ENCODE assay signal across 13 mouse cellular contexts in genomic region chr16:36877316-36877715, GRCm38 (mm10). TPM values are rescaled to one million over a fixed set of nuclear protein-coding genes. Genes with fewer than 3 reads are reported as not detected.
DNase-seq lines count a peak whose midpoint lies in the region; ATAC-seq lines count a peak whose summit lies in the region.
"Had no signal": no experiment of that assay in that cellular context is flagged by ENCODE, and none has a peak within 500 bp of the region (broad histone marks: within the 10 kb centered on the region; RNA-seq: fewer than 3 reads in every experiment).

No protein-coding gene starts in this region.

- H3K27me3 ChIP-seq in hindbrain, embryonic 11.5 days (ENCODE audit: control insufficient read depth, insufficient read depth, low read length): no peaks in the 10 kb centered on the region
- no peaks in the 10 kb centered on the region for H3K27me3 ChIP-seq in hindbrain, embryonic 14.5 days (ENCODE audit: control insufficient read depth, insufficient read depth, low read length)
- H3K27me3 ChIP-seq in forebrain, embryonic 10.5 days (ENCODE audit: poor library complexity, severe bottlenecking): no peaks in the 10 kb centered on the region
- H3K27me3 ChIP-seq: midbrain, embryonic 12.5 days had no signal

- intact Hi-C loops in gastrocnemius, postnatal 14 days (cut with DNase I; ENCODE audit: low total_unique reads): no loop called here

- 0 out of 2 replicates have a peak, but pooled peaks cover 2% of the 10 kb centered on the region for H3K4me1 ChIP-seq in hindbrain, embryonic 11.5 days (replicated peaks; ENCODE audit: control insufficient read depth, insufficient read depth, low read length)
- H3K4me1 ChIP-seq in hindbrain, embryonic 14.5 days (replicated peaks; ENCODE audit: control insufficient read depth, insufficient read depth, low read length): peaks cover 13% of the 10 kb centered on the region
- H3K4me1 ChIP-seq in forebrain, embryonic 10.5 days: peaks cover 17% of the 10 kb centered on the region

- peak; percentile 13 for DNase-seq in hindbrain, embryonic 11.5 days (ENCODE audit: low spot score)
- DNase-seq in hindbrain, embryonic 14.5 days (ENCODE audit: low spot score): no peak
- DNase-seq in retina, embryonic 14.5 days (ENCODE audit: low spot score): peak; percentile 11
- DNase-seq in retina, postnatal 1 day: no peak
- DNase-seq in adipocyte (ENCODE audit: low spot score): peak; percentile 45
- peak; percentile 46 for DNase-seq in thymus, postnatal 14 days
- no peak for DNase-seq in forebrain, embryonic 10.5 days (ENCODE audit: extremely low spot score, low spot score)
- DNase-seq in gastrocnemius, postnatal 14 days: no peak
- DNase-seq: cerebellum, postnatal 25 days; layer of hippocampus, postnatal 36 days had no signal

- no peak overlapping the region for H3K4me2 ChIP-seq in hindbrain, embryonic 11.5 days (replicated peaks; ENCODE audit: low read depth, low read length)
- no peak overlapping the region for H3K4me2 ChIP-seq in hindbrain, embryonic 14.5 days (replicated peaks)
- H3K4me2 ChIP-seq: midbrain, embryonic 12.5 days had no signal

- ATAC-seq in hindbrain, embryonic 11.5 days (ENCODE audit: low FRiP score): no peak
- ATAC-seq in hindbrain, embryonic 14.5 days (ENCODE audit: low FRiP score): no peak
- ATAC-seq: intestine, embryonic 16.5 days had no signal

- H3K27ac ChIP-seq in hindbrain, embryonic 11.5 days (ENCODE audit: low read depth, low read length): no peak overlapping the region
- no peak overlapping the region for H3K27ac ChIP-seq in hindbrain, embryonic 14.5 days
- no peak overlapping the region for H3K27ac ChIP-seq in forebrain, embryonic 10.5 days
- H3K27ac ChIP-seq: midbrain, embryonic 12.5 days had no signal

- WGBS in hindbrain, embryonic 11.5 days: 76% methylated on average over 5 of the region's 5 CpGs
- 76% methylated on average over 5 of the region's 5 CpGs for WGBS in hindbrain, embryonic 14.5 days
- WGBS in forebrain, embryonic 10.5 days: 75% methylated on average over 5 of the region's 5 CpGs

- no peak overlapping the region for H3K9ac ChIP-seq in hindbrain, embryonic 11.5 days (ENCODE audit: low read depth, low read length)
- no peak overlapping the region for H3K9ac ChIP-seq in hindbrain, embryonic 14.5 days
- H3K9ac ChIP-seq: midbrain, embryonic 12.5 days had no signal

- no peaks in the 10 kb centered on the region for H3K9me3 ChIP-seq in hindbrain, embryonic 11.5 days (ENCODE audit: control insufficient read depth, low read length)
- no peaks in the 10 kb centered on the region for H3K9me3 ChIP-seq in hindbrain, embryonic 14.5 days (ENCODE audit: control insufficient read depth, low read length)
- H3K9me3 ChIP-seq in forebrain, embryonic 10.5 days: no peaks in the 10 kb centered on the region
- H3K9me3 ChIP-seq: G1E; midbrain, embryonic 12.5 days had no signal

- H3K4me3 ChIP-seq in hindbrain, embryonic 11.5 days (ENCODE audit: low read depth, low read length): no peak overlapping the region
- H3K4me3 ChIP-seq in hindbrain, embryonic 14.5 days (replicated peaks; ENCODE audit: low read length): no peak overlapping the region
- H3K4me3 ChIP-seq in forebrain, embryonic 10.5 days: no peak overlapping the region
- H3K4me3 ChIP-seq: midbrain, embryonic 12.5 days had no signal

- H3K36me3 ChIP-seq in hindbrain, embryonic 11.5 days (ENCODE audit: control insufficient read depth, insufficient read depth, low read length): no peaks in the 10 kb centered on the region; the same call in 1 of the 2 replicates
- peaks cover 9% of the 10 kb centered on the region for H3K36me3 ChIP-seq in hindbrain, embryonic 14.5 days (replicated peaks; ENCODE audit: control insufficient read depth, insufficient read depth)
- H3K36me3 ChIP-seq in forebrain, embryonic 10.5 days (replicated peaks): peaks cover 8% of the 10 kb centered on the region

RNA-seq across cellular contexts. Expression of gene Golgb1, which starts 2.4 kb away (rescaled TPM):
- 81.0 and 91.0 TPM in 2 replicates for polyA plus RNA-seq in hindbrain, embryonic 11.5 days (2014; fragmentation: Nextera tagmentation; extraction: Ambion mirVana)
- 63.0 and 86.1 TPM in 2 replicates for polyA plus RNA-seq in hindbrain, embryonic 14.5 days (2014; fragmentation: Nextera tagmentation; extraction: Ambion mirVana)
- polyA plus RNA-seq in forebrain, embryonic 10.5 days (2016; fragmentation: Nextera tagmentation; extraction: Ambion mirVana): 71.8 and 76.2 TPM in 2 replicates
- 10 to 100 TPM; 19.4 to 21.8 TPM for total RNA-seq in gastrocnemius, postnatal 14 days (2021)

RNA-seq across cellular contexts. Expression of gene Eaf2, which starts 2.5 kb away (rescaled TPM):
- polyA plus RNA-seq in hindbrain, embryonic 11.5 days (2014; fragmentation: Nextera tagmentation; extraction: Ambion mirVana): 1.3 and 1.5 TPM in 2 replicates
- polyA plus RNA-seq in hindbrain, embryonic 14.5 days (2014; fragmentation: Nextera tagmentation; extraction: Ambion mirVana): 0.27 and 0.89 TPM in 2 replicates
- 1.7 and 1.8 TPM in 2 replicates for polyA plus RNA-seq in forebrain, embryonic 10.5 days (2016; fragmentation: Nextera tagmentation; extraction: Ambion mirVana)
- total RNA-seq in gastrocnemius, postnatal 14 days (2021): under 1 TPM in 1 of 2 experiments, not detected in 1; 0.45 TPM

RNA-seq across cellular contexts. Expression of gene Iqcb1, which starts 49.1 kb away (rescaled TPM):
- 73.3 and 74.3 TPM in 2 replicates for polyA plus RNA-seq in hindbrain, embryonic 11.5 days (2014; fragmentation: Nextera tagmentation; extraction: Ambion mirVana)
- polyA plus RNA-seq in hindbrain, embryonic 14.5 days (2014; fragmentation: Nextera tagmentation; extraction: Ambion mirVana): 61.5 and 62.4 TPM in 2 replicates
- 64.6 and 67.8 TPM in 2 replicates for polyA plus RNA-seq in forebrain, embryonic 10.5 days (2016; fragmentation: Nextera tagmentation; extraction: Ambion mirVana)
- total RNA-seq in gastrocnemius, postnatal 14 days (2021): 1 to 10 TPM; 5.6 to 6.1 TPM

RNA-seq across cellular contexts. Expression of gene Hcls1, which starts 57.5 kb away (rescaled TPM):
- 0.79 and 1.3 TPM in 2 replicates for polyA plus RNA-seq in hindbrain, embryonic 11.5 days (2014; fragmentation: Nextera tagmentation; extraction: Ambion mirVana)
- 0.73 and 0.99 TPM in 2 replicates for polyA plus RNA-seq in hindbrain, embryonic 14.5 days (2014; fragmentation: Nextera tagmentation; extraction: Ambion mirVana)
- polyA plus RNA-seq in forebrain, embryonic 10.5 days (2016; fragmentation: Nextera tagmentation; extraction: Ambion mirVana): 1.7 and 2.9 TPM in 2 replicates
- 1 to 10 TPM; 4.7 to 5.5 TPM for total RNA-seq in gastrocnemius, postnatal 14 days (2021)

Comparison
In these comparisons a context has a peak if more than half of its experiments do, and no peak if none do; other contexts are left out.
1. DNase-seq: peak in hindbrain, embryonic 11.5 days (single experiment), retina, embryonic 14.5 days (single experiment), adipocyte (single experiment) and thymus, postnatal 14 days (single experiment); none in hindbrain, embryonic 14.5 days (single experiment), retina, postnatal 1 day (single experiment), forebrain, embryonic 10.5 days (single experiment) and gastrocnemius, postnatal 14 days (single experiment).